Mouse (Mus musculus) macrophage (primary cell): ENCODE measurements around the gene Slc25a22. TPM values are rescaled to one million over a fixed set of nuclear protein-coding genes. Genes with fewer than 3 reads are reported as not detected.

Experiments
- H3K27ac ChIP-seq: fragments of 350-480 bp; formaldehyde crosslinking; 2 replicates; pipeline ENCODE4 v1.9.0; 2021
- H3K36me3 ChIP-seq: fragments of 350-480 bp; formaldehyde crosslinking; 2 replicates; pipeline ENCODE4 v1.9.0; 2021; ENCODE audit errors: inconsistent target
- H3K4me3 ChIP-seq: fragments of 350-480 bp; formaldehyde crosslinking; 2 replicates; pipeline ENCODE4 v1.9.0; 2021; ENCODE audit errors: inconsistent target
- H3K79me2 ChIP-seq: fragments of 350-480 bp; formaldehyde crosslinking; 2 replicates; pipeline ENCODE4 v1.9.0; 2021; ENCODE audit errors: inconsistent target
- WGBS: methylation state at CpG from one replicate; pipeline ENCODE4 v1.1.7; 2026; ENCODE audit warnings: inconsistent platforms; ENCODE audit not compliant: missing documents; 5-methylcytosine and 5-hydroxymethylcytosine counted together
- polyA plus RNA-seq: library from polyadenylated mRNA; stranded (reverse); fragments of 250-400 nt; gene quantifications from 3 replicates; pipeline ENCODE4 v1.2.4, GENCODE M21; 2018; ENCODE audit warnings: inconsistent platforms

Slc25a22 gene
- polyA plus RNA-seq, 1 experiment from 2014 or later, result 12.7 TPM

DNA sequence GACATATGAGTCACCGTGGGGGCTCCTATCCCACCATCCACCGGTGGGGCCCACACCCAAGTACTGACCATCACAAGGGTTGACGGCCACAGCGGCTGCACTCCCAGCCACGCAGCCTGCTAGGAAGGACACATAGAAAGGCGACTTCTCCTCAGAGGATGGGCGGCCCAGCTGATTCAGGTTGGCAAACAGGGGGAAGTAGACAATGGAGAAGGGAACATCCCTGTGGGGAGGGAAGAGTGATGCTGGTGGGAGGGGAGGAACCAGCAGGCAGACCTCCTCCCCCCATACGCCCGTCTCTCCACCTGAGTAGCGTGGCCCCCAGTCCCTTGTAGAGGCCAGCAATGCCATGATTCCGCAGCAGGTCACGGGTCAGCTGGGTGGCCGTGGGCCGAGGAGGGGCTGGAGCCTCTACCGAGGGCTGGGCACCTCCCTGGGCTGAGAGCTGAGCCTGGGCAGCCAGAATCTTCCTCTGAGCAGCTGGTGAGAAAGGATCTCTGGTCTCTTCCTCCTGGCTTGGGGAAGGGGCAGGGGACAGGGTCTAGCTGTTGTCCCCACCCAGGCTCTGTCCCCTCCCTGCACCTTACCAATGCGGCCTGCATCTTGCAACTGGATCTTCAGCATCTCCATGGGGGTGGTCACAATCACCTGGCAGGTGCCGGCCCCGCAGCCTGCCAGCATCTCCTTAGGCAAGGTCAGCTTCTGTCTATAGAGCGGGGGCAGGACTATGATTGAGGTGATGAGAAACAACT is 6.1 kb downstream of the Slc25a22 start:
- Histone ChIP-seq H3K27ac (no peak overlapping the region), H3K79me2 (peaks cover 29% of the 10 kb centered on the region), H3K4me3 (no peak overlapping the region), H3K36me3 (peaks cover 37% of the 10 kb centered on the region)
- 92% methylated on average over 18 of the region's 19 CpGs for WGBS

DNA sequence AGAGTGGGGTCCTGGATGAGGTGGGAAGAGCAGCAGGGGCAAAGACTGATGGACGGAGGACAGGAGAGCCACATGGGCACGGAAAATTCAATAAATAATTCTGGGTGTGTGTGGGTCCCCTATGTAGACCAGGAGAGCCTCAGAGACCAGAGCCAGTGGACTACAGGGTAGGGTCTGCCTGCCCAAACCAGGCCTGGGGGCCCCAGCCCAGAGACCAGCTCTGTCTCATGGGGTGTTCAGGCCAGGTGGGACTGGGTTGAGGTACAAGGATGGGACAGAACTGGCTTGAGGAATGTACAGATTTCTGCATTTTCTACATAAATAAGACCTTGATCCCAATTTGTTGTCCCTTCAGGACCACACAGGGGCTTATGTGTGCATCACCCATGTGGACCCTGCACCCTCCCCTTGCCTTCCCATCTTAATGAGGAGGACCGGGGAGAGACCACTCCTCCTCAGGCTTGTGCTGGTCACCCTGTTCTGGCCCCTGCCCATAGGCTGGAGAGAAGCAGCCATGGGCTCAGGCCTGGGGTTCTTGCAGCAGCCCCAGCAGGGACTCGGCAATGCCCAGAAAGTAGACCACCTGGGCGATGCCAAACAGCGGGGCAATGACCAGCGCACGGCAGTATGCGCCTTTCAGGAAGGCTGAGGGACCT is 7.0 kb downstream of the Slc25a22 start:
- Histone ChIP-seq H3K36me3 (peaks cover 37% of the 10 kb centered on the region), H3K79me2 (peaks cover 20% of the 10 kb centered on the region), H3K27ac (no peak overlapping the region), H3K4me3 (no peak overlapping the region)
- 94% methylated on average over 9 of the region's 9 CpGs for WGBS

DNA sequence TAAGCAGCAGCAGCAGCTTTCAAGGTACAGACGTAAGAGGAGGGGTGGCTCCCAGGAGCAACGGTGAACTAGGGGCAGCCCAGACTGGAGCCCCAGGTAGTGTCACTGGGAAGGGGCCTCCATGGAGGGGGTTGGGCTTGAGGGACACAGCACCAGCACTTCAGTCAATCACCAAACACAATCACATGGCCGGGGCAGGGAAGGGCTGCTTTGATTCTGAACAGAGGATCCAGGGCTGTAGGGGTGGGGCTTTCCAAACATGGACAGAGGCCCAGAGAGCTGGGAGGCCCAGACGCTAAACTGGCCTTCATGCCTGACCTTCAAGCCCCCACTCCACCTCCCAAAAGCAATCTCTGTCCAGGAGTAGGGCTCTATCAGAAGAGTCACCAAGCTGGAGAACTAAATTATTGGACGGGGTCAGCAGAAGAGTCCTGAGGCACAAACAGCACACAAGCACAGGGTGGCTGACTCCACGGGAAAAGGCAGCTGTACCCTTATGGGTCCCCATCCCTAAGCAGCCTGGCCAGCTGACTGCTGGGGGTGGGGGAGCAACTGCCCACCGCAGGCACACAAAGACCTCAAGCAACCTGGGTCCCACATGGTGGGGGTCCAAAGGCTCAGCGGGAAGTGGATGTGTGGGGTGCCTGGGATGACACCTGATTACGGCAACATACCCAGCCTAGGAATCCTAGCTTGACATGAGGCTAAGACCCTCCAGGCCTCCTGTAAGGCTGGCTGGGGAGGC is 7.7 kb downstream of the Slc25a22 start:
- no peak overlapping the region for H3K27ac ChIP-seq
- H3K36me3 ChIP-seq, result peaks cover 37% of the 10 kb centered on the region
- peaks cover 14% of the 10 kb centered on the region for H3K79me2 ChIP-seq
- no peak overlapping the region for H3K4me3 ChIP-seq
- 94% methylated on average over 9 of the region's 9 CpGs for WGBS

DNA sequence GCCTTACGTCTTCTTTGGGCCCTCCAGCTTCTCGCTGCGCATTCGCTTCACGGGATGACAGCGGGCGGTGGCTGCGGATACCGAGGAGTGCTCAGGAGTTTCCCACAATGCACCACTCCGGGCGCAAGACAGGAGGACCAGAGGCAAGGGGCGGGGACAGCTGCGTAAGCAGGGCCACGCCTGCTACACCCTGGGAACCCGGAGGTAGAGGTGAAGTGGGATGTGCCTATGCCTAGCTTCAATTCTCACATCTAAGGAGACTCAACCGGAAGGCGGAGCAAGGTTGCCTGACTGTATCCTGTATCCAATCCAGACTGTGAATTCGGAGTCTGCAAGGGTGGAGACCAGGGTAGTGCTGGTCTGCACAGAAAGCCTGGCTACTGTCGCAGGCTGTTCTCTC is 8.4 kb downstream of the Slc25a22 start, which contains the start of gene Cend1:
TSS of gene Cend1 (minus strand) at position 182 of the 400 bp plus-strand sequence.
- 85% methylated on average over 19 of the region's 19 CpGs for WGBS
- peaks cover 7% of the 10 kb centered on the region for H3K79me2 ChIP-seq
- H3K4me3 ChIP-seq, result no peak within 1 kb of the TSS
- H3K27ac ChIP-seq, result no peak within 1 kb of the TSS
- H3K36me3 ChIP-seq, result peaks cover 37% of the 10 kb centered on the region

DNA sequence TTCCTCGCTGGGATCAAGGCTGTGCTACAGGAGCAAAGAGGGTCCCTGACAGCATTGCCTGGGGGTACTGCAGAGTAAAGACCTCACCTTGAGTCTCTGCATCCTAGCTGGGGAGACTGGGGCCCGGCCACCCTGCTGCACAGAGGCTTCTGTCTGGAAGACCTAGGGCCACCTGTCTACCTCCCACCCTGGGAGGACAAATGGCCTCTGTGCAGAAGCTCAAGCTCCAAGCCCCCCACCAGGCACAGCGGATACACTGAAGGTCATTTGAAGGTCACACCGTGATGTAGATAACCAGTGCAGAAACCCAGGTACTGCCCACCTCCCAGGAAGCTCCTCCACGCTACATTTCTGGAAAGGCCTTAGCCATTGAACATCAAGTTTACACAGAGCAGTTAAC is 9.0 kb downstream of the Slc25a22 start:
- WGBS, result 90% methylated on average over 5 of the region's 5 CpGs
- Histone ChIP-seq H3K4me3 (no peak overlapping the region), H3K79me2 (peaks cover 1% of the 10 kb centered on the region; the same call in 1 of the 2 replicates), H3K27ac (no peak overlapping the region), H3K36me3 (peaks cover 35% of the 10 kb centered on the region)

DNA sequence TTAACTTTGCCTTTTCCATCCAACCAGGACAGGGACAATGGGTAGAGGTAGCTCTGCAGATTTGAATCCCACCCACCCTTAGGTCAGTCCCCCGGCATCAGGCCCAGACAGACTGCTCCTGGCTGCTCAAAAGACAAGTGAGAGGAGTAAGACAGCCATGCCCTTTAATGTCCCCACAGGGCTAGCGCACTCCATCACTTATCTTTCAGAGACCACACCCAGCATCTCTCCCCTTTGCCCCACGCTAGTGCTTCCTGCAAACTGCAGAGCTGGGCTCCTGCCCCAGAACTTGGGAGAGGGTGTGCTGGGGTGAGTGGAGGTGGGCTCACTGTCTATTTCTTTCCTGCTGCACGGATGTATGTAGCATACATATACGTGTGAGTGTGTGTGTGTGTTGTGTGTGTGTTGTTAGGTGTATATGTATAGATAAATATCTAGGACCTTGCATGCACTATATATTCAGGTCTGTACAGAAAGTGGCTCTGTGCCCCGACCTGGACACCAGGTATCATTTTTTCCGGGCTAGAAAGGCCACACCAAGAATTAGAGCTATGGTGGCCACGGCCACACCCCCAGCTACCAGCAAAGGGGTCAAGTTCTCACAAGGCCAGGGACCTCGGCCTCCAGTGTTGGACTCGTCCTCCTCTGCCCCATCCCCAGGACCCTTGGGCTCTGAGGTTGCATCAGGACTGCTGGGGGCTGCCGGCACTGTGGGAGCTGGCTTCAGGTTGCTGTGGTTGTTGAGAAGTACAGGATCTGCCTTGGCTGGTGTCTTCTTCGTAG is 10.6 kb downstream of the Slc25a22 start:
- Histone ChIP-seq H3K36me3 (peaks cover 19% of the 10 kb centered on the region), H3K4me3 (no peak overlapping the region), H3K79me2 (no peaks in the 10 kb centered on the region), H3K27ac (no peak overlapping the region)
- 90% methylated on average over 12 of the region's 12 CpGs for WGBS

DNA sequence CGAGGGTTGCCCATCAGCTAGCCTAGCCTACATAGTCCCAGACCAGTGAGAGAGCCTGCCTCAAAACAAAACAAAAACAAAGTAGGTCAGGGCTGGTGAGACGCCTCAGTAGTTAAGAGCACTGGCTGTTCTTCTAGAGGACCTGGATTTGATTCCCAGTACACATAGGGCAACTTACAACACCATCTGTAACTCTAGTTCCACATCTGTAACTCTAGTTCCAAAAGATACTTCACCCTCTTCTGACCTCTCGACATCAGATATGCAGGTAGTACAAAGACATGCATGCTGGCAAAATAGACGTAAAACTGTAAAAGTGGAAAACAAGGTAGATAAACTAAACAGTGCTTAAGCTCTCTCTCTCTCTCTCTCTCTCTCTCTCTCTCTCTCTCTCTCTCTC is 13.9 kb downstream of the Slc25a22 start:
- Histone ChIP-seq H3K4me3 (no peak overlapping the region), H3K27ac (no peak overlapping the region), H3K79me2 (no peaks in the 10 kb centered on the region), H3K36me3 (no peaks in the 10 kb centered on the region)
- WGBS, result 89% methylated on average over 4 of the region's 4 CpGs

DNA sequence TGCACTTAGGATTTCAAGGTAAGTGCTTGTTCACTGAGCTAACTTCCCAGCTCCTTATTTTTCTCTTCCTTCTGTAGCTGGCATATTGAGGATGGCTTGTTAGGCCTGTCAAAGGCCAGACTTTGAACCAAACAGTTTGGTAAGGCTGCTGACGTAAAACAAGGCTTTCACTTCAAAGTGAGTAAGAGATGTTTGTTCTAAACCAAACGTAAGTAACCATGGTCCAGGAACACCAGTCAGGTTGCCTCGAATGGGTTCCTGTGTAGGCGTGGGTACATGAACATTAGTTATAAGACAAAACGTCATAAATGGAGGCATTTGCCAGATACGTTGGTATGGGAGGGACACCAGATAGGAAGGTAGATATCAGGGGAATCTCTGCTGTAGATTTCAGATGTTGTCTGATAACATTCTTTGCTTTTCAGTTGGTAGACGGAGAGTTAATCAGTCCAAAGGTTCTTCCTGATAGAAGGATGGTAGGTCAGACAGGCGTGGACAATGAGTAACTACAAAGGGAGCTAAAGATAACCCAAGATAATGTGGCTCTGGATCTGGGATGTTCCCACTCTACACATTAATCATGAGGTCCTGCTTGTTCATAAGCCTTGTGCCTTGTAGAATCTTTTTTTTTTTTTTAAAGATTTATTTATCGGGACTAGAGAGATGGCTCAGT is 17.5 kb downstream of the Slc25a22 start:
- no peak overlapping the region for H3K27ac ChIP-seq
- no peaks in the 10 kb centered on the region for H3K36me3 ChIP-seq
- H3K4me3 ChIP-seq, result no peak overlapping the region
- no peaks in the 10 kb centered on the region for H3K79me2 ChIP-seq
- 96% methylated on average over 9 of the region's 9 CpGs for WGBS

DNA sequence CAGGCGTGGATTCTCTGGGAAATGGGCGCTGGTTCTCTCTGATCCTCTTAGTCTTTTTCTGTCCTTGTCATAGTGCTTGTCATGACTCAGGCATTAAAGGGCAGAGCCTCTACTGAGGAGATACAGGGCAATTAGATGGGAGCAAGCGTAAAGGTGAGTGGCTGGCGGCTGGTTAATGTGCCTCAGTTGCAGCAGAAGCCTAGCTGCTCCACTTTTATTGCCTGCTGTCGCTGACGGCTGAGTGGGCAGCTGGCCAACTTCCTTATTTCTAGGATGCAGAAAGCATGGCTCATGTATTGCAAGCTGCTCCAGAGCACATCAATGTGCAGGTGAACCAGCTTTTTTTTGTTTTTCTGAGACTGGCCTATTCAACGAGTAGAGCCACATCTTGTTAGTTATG is 18.7 kb downstream of the Slc25a22 start:
- H3K36me3 ChIP-seq, result no peaks in the 10 kb centered on the region
- 42% methylated on average over 7 of the region's 7 CpGs for WGBS
- no peaks in the 10 kb centered on the region for H3K79me2 ChIP-seq
- H3K27ac ChIP-seq, result no peak overlapping the region
- H3K4me3 ChIP-seq, result no peak overlapping the region

DNA sequence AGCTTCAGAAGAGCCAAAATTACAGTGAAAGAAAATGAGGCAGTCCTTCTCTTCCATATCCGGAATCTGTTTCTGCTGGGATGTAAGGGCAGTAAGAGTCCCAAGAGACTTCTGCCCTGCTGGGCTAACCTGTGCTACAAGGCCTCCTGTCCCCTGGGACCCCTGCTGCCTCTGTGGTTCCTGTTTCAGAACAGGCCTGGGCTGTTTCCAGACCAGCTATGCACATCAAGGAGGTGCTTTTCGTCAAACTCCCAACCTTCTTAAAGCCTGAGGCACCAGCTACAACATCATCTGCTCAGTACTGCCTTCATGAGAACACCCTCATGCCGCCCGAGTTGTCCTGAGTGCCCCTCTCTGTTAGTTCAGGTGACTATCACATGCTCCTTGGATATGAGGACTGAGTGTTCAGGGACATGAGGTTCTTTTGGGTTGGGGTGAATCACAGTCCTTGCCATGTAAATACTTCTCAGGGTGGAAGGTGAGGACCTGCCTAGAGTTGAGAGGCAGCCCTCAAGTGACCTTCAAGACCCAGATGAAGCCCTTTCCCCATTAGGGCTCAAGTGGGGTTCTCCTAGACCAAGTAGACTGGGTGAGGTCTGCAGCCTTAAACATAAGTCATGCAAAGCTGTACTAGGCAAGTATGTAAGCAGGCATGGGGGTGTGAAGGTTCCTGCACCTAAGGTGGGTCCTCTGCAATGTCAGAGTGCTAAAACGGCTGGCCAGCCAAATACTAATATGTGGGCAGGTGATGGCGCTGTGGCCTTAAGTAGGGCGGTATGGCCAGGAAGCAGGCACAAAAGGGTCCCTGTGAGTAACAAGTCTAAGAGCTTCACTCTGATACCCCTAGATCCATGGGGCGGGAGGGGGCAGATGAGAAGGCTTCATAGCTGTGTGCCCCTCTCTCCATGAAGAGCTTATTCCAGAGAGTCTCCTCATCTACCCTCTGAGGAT is 19.7 kb downstream of the Slc25a22 start:
- 84% methylated on average over 6 of the region's 8 CpGs for WGBS
- H3K4me3 ChIP-seq, result no peak overlapping the region
- H3K79me2 ChIP-seq, result peaks cover 8% of the 10 kb centered on the region
- H3K27ac ChIP-seq, result no peak overlapping the region
- no peaks in the 10 kb centered on the region for H3K36me3 ChIP-seq

DNA sequence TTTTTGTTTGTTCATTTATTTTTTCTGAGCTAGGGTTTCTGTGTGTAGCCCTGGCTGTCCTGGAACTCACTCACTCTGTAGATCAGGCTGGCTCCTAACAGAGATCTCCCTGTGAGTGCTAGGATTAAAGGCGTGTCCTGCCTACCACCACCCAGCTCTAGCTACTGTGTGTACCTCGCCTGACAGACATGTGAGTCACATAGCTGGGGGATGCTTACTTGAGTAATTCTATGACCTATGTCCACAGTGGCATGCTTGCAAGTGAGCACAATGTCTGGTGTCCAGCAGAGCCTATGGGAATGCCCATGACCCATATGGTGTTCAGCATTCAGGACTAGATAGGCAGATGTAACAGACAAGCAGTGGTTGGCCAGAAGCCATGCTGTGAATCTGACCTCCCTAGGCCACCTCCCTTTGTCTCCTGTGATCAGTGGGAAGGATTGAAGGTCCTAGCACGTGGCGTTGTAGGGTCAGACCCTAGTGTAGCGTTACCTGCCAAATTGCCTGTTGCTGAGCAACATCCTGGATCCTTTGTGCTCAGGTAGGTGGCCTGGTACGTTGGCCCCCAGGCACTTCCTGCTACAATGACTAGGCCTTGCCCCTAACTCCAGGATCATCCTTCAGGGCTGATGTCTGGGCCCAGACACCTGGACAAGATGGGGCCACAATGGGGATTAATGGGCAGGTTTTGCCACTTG is 21.4 kb downstream of the Slc25a22 start:
- WGBS, result 92% methylated on average over 6 of the region's 6 CpGs
- peaks cover 20% of the 10 kb centered on the region for H3K79me2 ChIP-seq

DNA sequence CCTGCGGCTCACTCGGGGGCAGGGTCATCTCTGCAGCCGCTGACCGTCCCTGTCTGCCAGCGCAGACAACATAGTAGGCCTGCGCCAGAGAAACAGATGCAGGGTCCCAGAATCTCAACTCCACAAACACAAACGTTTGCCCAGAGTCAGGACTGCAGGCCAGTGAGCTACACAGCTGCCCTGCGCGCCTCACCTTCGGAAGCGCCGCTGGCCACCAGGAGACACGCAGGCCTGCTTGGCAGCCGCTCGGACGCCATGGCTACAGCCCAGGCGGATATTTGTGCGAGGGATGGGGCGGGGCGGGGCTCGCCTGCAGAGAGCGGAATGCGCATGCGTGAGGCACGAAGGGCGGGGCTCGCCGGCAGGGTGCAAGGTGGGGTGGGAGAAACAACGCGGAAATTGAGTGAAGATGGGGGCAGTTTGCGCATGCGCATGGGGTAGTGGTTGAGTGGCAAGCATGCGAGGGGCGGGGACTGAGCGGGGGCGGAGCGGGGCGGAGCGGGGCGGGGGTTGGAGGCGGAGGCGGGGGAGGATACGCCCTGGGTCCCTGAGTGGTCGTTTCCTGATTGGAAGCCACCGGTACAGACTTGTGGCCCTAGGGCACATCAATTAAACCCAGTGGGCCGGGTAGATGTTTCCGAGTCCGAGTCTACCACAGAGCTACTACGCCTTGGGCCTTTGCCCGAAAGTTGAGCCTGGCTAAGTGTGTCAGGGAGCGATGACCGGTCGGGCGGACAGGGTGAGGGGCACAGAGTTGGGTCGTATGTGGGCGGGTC is 23.7 kb downstream of the Slc25a22 start, which contains the start of gene Gatd1:
TSS of gene Gatd1 (minus strand) at position 328 of the 776 bp plus-strand sequence.
- Histone ChIP-seq H3K36me3 (peaks cover 19% of the 10 kb centered on the region), H3K79me2 (peaks cover 20% of the 10 kb centered on the region), H3K4me3 (peak within 1 kb of the TSS; percentile 94), H3K27ac (peak within 1 kb of the TSS; percentile 63)
- under 1% methylated on average over 55 of the region's 56 CpGs for WGBS

More for the DNA sequence above, 21.4 kb downstream of the Slc25a22 start:
- H3K36me3 ChIP-seq, result no peaks in the 10 kb centered on the region
- no peak overlapping the region for H3K27ac ChIP-seq
- no peak overlapping the region for H3K4me3 ChIP-seq
